Mouse (Mus musculus) forebrain, embryonic 11.5 days (tissue): ENCODE measurements around the gene Myl12a. TPM values are rescaled to one million over a fixed set of nuclear protein-coding genes. Genes with fewer than 3 reads are reported as not detected.

Experiments used
- ATAC-seq: fragments of 200-750 bp; cut with Nextera tagmentation; replicated peaks from 2 replicates; pipeline ENCODE4 v1.8.0; 2017; ENCODE audit warnings: moderate TSS enrichment; ENCODE audit not compliant: low FRiP score
- DNase-seq: peaks from one replicate; pipeline ENCODE4 v3.0.0-alpha.2; 2017; ENCODE audit warnings: low spot score
- H3K27ac ChIP-seq: fragments of 300-500 bp; sonication (generic); 2 replicates; pipeline ENCODE4 v1.5.1; 2014; ENCODE audit warnings: low read depth, low read length
- H3K27me3 ChIP-seq: fragments of 300-500 bp; sonication (generic); 2 replicates; pipeline ENCODE4 v1.6.1; 2014; ENCODE audit warnings: mild to moderate bottlenecking, low read length, mixed read lengths; ENCODE audit not compliant: control insufficient read depth, insufficient read depth
- H3K36me3 ChIP-seq: fragments of 300-500 bp; sonication (generic); 2 replicates; pipeline ENCODE4 v1.6.1; 2014; ENCODE audit warnings: mild to moderate bottlenecking, low read length, moderate library complexity, mixed read lengths; ENCODE audit not compliant: control insufficient read depth, insufficient read depth
- H3K4me1 ChIP-seq: fragments of 300-500 bp; sonication (generic); replicated peaks from 2 replicates; pipeline ENCODE4 v1.6.1; 2014; ENCODE audit warnings: low read length, mixed read lengths; ENCODE audit not compliant: control insufficient read depth, insufficient read depth
- H3K4me2 ChIP-seq: fragments of 300-500 bp; sonication (generic); 2 replicates; pipeline ENCODE4 v1.6.1; 2014; ENCODE audit warnings: low read depth, mild to moderate bottlenecking, low read length, moderate library complexity, mixed read lengths; ENCODE audit not compliant: severe bottlenecking
- H3K4me3 ChIP-seq: fragments of 300-500 bp; sonication (generic); 2 replicates; pipeline ENCODE4 v1.5.1; 2014; ENCODE audit warnings: low read depth, low read length
- H3K9ac ChIP-seq: fragments of 300-500 bp; sonication (generic); 2 replicates; pipeline ENCODE4 v1.6.1; 2014; ENCODE audit warnings: low read length
- H3K9me3 ChIP-seq: fragments of 300-500 bp; sonication (generic); 2 replicates; pipeline ENCODE4 v1.6.1; 2016; ENCODE audit warnings: low read length, mixed read lengths; ENCODE audit not compliant: control insufficient read depth
- WGBS: fragments of 180-500 bp; shearing (Covaris S2); extraction: QIAGEN DNeasy Blood & Tissue Kit; methylation state at CpG from one replicate; pipeline ENCODE4 v1.1.7; 2014; 5-methylcytosine and 5-hydroxymethylcytosine counted together
- polyA plus RNA-seq: library from polyadenylated mRNA; unstranded; fragments of >200 nt; fragmentation: Nextera tagmentation; extraction: Ambion mirVana; gene quantifications from 2 replicates; pipeline ENCODE4 v1.2.1, GENCODE M21; 2014

The Myl12a gene
- polyA plus RNA-seq, 1 experiment from 2014 or later: 395 TPM

DNA sequence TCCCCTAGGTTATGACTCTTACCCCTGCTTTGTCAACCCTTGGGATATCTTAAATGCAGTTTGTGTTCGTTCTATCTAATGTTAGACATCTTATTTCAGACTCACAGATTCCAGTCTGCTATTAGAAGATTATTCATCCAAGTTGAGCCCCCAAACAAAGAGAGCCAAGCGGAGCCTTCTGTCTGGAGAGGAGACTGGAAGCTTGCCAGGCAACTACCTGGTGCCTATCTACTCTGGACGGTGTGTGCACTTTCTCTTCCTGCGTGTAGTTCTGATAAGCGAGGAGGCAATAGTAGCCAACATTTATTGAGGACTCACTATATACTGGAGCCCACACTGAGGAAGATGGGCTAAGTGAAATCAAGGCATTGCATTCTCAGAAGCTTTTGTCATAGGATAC is 31.8 kb upstream of the Myl12a start:
- no peaks in the 10 kb centered on the region for H3K27me3 ChIP-seq
- H3K9ac ChIP-seq: no peak overlapping the region
- no peak overlapping the region for H3K4me3 ChIP-seq
- H3K4me1 ChIP-seq: no peaks in the 10 kb centered on the region; the same call in 1 of the 2 replicates
- DNase-seq: no peak
- H3K27ac ChIP-seq: no peak overlapping the region
- H3K4me2 ChIP-seq: no peak overlapping the region
- no peaks in the 10 kb centered on the region for H3K9me3 ChIP-seq
- no peaks in the 10 kb centered on the region for H3K36me3 ChIP-seq
- no peak for ATAC-seq
- 88% methylated on average over 5 of the region's 5 CpGs for WGBS

DNA sequence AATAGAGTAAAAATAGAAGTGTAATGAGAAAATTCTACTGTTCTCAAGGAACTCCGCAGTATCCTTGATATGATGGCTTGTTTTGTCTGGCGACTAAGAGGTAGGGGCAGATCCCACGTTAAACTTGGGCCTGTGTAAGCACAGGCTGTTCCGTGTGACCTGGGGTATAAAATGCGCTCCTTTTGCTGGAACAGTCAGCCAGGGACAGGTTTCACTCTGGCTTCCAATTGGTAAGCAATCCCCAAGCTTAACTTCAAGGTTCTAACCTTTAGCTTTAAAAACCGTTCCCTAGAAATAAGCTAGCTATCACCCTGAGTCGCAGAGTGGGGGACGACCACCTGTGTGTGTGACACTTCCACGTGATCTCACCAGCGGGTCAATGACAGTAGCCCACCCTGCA is 30.0 kb upstream of the Myl12a start:
- H3K4me2 ChIP-seq: no peak overlapping the region
- no peaks in the 10 kb centered on the region for H3K4me1 ChIP-seq
- no peak overlapping the region for H3K4me3 ChIP-seq
- H3K36me3 ChIP-seq: no peaks in the 10 kb centered on the region
- ATAC-seq: no peak
- H3K9ac ChIP-seq: no peak overlapping the region
- WGBS: 87% methylated on average over 10 of the region's 10 CpGs
- DNase-seq: no peak
- no peaks in the 10 kb centered on the region for H3K9me3 ChIP-seq
- H3K27ac ChIP-seq: no peak overlapping the region
- no peaks in the 10 kb centered on the region for H3K27me3 ChIP-seq

DNA sequence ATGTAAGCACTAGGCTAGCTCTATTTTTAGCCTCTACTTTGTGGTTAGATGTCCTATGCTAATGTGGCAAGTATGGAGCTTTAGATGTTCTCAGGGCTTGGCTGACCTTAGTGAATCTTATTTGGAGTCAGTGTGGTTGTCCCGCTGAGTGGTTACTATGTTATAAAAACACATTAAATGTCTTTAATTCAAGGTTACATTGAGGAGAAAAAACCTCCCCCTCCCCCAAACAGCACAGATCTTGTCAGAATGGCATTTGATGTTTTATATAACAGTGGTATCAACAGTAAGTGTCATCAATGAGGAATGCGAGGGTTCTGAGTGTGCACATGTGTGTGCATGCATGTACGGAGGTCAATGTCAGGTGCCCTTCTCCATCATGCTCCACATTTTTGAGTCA is 24.5 kb upstream of the Myl12a start:
- no peak for DNase-seq
- WGBS: 92% methylated on average over 3 of the region's 3 CpGs
- no peaks in the 10 kb centered on the region for H3K27me3 ChIP-seq

DNA sequence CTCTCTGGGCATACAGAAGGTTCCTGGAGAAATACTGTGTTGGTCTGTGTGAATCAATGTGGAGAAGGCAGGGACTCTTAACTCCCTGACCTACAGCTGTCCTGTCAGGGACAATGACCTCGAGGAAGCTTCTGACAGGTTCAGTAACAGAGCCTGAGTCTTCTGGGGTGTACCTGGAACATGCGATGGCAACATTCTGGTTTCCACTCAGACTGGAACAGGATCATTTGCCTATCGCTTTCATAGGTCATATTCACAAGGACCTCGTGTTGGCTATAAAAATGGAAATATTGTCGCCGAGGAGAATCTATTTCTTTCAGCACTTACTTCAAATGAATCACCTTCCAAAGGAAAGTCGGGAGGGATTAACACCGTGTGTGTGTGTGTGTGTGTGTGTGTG is 23.2 kb upstream of the Myl12a start:
- Histone ChIP-seq H3K27me3 (no peaks in the 10 kb centered on the region), H3K36me3 (no peaks in the 10 kb centered on the region), H3K4me1 (no peaks in the 10 kb centered on the region), H3K4me3 (no peak overlapping the region), H3K27ac (no peak overlapping the region), H3K4me2 (no peak overlapping the region), H3K9me3 (no peaks in the 10 kb centered on the region), H3K9ac (no peak overlapping the region)
- ATAC-seq (no peak), DNase-seq (no peak)
- 84% methylated on average over 8 of the region's 8 CpGs for WGBS

More for the DNA sequence above, 24.5 kb upstream of the Myl12a start:
- Histone ChIP-seq H3K9ac (no peak overlapping the region), H3K4me2 (no peak overlapping the region), H3K4me1 (no peaks in the 10 kb centered on the region), H3K27ac (no peak overlapping the region), H3K9me3 (no peaks in the 10 kb centered on the region), H3K4me3 (no peak overlapping the region), H3K36me3 (no peaks in the 10 kb centered on the region)
- no peak for ATAC-seq

DNA sequence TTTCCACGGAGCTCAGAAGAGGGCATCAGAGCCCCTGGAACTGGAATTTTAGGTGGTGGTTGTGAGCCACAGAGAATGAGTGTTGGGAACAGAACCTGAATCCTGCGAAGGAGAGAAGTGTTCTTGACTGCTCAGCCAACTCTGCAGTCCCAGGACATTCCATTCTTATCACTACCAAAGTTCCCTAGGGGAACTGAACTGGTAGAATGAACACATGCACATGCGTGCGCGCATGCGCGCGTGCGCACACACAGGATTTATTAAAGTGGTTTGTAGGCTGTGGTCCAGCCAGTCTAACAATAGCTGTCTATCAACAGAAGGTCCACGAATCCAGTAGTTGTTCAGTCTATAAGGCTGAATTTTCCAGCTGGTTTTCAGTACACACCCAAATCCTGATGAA is 21.4 kb upstream of the Myl12a start:
- Histone ChIP-seq H3K27ac (no peak overlapping the region), H3K27me3 (no peaks in the 10 kb centered on the region), H3K4me1 (0 out of 2 replicates have a peak, but pooled peaks cover 2% of the 10 kb centered on the region), H3K9me3 (no peaks in the 10 kb centered on the region), H3K4me3 (no peak overlapping the region), H3K9ac (no peak overlapping the region), H3K36me3 (no peaks in the 10 kb centered on the region), H3K4me2 (no peak overlapping the region)
- WGBS: 93% methylated on average over 10 of the region's 10 CpGs
- no peak for ATAC-seq
- DNase-seq: no peak

DNA sequence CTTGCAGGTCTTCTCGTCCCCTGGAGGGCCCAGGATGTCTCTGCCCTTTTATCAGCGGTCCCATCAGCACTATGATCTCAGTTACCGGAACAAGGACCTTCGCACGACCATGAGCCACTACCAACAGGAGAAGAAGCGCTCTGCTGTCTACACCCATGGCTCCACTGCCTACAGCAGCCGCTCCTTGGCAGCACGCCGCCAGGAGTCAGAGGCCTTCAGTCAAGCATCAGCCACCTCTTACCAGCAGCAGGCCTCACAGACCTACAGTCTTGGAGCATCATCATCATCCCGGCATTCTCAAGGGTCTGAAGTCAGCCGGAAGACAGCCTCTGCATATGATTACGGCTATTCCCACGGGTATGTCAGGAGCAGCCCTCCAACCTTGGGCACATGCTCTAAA is 20.2 kb upstream of the Myl12a start:
- no peak overlapping the region for H3K4me2 ChIP-seq
- H3K4me1 ChIP-seq: 0 out of 2 replicates have a peak, but pooled peaks cover 2% of the 10 kb centered on the region
- H3K27ac ChIP-seq: no peak overlapping the region
- DNase-seq: no peak
- WGBS: 91% methylated on average over 13 of the region's 13 CpGs
- H3K27me3 ChIP-seq: no peaks in the 10 kb centered on the region
- H3K36me3 ChIP-seq: no peaks in the 10 kb centered on the region
- no peaks in the 10 kb centered on the region for H3K9me3 ChIP-seq
- H3K4me3 ChIP-seq: no peak overlapping the region
- no peak for ATAC-seq
- no peak overlapping the region for H3K9ac ChIP-seq

DNA sequence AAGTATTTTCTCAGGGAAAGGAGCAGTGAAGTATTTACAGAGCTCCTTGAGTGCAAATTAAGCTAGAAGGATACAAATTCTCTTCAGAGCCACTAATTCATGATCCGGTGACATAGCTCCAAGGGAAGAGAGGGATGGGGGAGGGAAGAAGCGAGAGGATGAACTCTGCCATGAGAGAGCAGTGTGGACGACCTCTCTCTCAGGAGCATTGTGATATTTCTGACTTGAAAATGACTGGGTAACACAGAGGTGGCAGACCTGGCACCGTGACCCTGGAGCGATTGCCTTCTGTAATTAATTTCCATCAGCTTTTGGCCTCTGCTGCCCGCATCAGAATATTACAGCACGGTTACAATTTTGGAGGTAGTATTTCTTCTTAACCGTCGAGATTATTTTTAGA is 17.2 kb upstream of the Myl12a start:
- WGBS: 63% methylated on average over 9 of the region's 9 CpGs
- no peak for DNase-seq
- ATAC-seq: no peak
- Histone ChIP-seq H3K27ac (no peak overlapping the region), H3K9ac (no peak overlapping the region), H3K4me1 (0 out of 2 replicates have a peak, but pooled peaks cover 2% of the 10 kb centered on the region), H3K4me2 (no peak overlapping the region), H3K9me3 (no peaks in the 10 kb centered on the region), H3K27me3 (no peaks in the 10 kb centered on the region), H3K4me3 (no peak overlapping the region), H3K36me3 (no peaks in the 10 kb centered on the region)

DNA sequence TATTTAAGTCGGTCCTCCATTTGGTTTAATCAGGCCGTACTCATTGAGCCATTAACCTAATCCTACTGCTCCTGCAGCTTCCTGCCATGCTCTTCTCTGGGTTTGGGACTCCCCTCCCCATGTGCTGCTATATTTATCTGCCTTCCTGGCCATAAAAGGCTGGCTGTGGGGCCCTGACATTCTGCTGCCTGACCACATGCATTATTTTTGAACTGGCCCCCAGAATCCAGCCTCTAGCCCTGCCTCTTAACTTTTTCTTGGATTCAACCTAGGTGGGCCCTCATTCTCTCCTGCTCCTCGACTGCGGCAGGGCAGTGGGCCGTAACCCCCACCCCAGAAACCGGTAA is 16.6 kb upstream of the Myl12a start:
- ATAC-seq: no peak
- Histone ChIP-seq H3K9ac (no peak overlapping the region), H3K4me2 (no peak overlapping the region), H3K27me3 (no peaks in the 10 kb centered on the region), H3K9me3 (no peaks in the 10 kb centered on the region), H3K4me1 (0 out of 2 replicates have a peak, but pooled peaks cover 2% of the 10 kb centered on the region), H3K27ac (no peak overlapping the region), H3K4me3 (no peak overlapping the region), H3K36me3 (no peaks in the 10 kb centered on the region)
- DNase-seq: no peak
- 47% methylated on average over 6 of the region's 6 CpGs for WGBS

DNA sequence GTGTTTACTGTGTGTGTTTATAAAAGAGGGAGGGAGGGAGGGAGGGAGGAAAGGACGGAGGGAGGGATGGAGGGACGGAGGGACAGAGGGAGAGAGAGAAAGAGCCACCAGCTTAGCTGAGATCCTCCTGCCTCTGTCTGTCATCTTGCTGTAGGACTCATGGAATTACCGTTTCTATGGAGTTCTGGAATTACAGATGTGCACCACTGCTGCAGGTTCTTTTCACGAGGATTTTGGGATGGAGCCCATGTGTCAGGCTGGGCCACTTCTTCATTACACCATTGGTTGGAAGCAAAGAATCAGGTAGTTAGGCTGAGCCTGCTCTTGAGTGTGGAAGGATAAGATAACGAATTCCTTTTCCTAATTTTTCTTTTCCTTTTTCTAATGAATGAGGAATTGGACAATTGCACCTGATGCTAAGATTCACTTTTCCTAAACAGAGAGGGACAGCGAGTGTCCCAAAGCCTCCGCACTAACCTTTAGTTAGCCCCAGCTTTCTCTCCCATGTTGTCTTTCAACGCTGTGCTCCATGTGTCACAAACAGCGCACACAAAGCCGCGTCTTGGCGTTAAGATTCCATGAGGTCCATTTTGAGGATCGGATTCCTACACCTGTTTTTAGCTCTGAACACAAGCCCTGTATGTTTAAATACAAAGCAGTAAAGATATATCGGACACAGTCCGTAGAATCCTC is 16.1 kb upstream of the Myl12a start:
- Histone ChIP-seq H3K4me3 (no peak overlapping the region), H3K27me3 (no peaks in the 10 kb centered on the region), H3K27ac (no peak overlapping the region), H3K9ac (no peak overlapping the region), H3K4me1 (0 out of 2 replicates have a peak, but pooled peaks cover 2% of the 10 kb centered on the region), H3K4me2 (no peak overlapping the region), H3K36me3 (no peaks in the 10 kb centered on the region), H3K9me3 (no peaks in the 10 kb centered on the region)
- ATAC-seq (no peak), DNase-seq (no peak)
- 87% methylated on average over 15 of the region's 15 CpGs for WGBS
